Mouse (Mus musculus): Measurements from ENCODE around the gene Gstk1. TPM values are rescaled to one million over a fixed set of nuclear protein-coding genes. Genes with fewer than 3 reads are reported as not detected.
A peak's percentile ranks its signal among the peaks of the same experiment; 100 is the strongest.

Gstk1 gene
- 10 to 100 TPM; 45.4 to 57.2 TPM for total RNA-seq (2021)
- long read RNA-seq, experiment 1, transcript Gstk1-201 (8 exons, 930 nt), result major isoform, 22 of 24 reads
- long read RNA-seq, experiment 1, partial matches to known transcripts, result 0 of 24 reads
- long read RNA-seq, experiment 1, other reads (novel, unspliced or antisense), result 2 of 24 reads
- long read RNA-seq, experiment 2, transcript Gstk1-201 (8 exons, 930 nt), result major isoform, 26 of 27 reads
- long read RNA-seq, experiment 2, partial matches to known transcripts, result 1 of 27 reads
- long read RNA-seq, experiment 2, other reads (novel, unspliced or antisense), result 0 of 27 reads

DNA sequence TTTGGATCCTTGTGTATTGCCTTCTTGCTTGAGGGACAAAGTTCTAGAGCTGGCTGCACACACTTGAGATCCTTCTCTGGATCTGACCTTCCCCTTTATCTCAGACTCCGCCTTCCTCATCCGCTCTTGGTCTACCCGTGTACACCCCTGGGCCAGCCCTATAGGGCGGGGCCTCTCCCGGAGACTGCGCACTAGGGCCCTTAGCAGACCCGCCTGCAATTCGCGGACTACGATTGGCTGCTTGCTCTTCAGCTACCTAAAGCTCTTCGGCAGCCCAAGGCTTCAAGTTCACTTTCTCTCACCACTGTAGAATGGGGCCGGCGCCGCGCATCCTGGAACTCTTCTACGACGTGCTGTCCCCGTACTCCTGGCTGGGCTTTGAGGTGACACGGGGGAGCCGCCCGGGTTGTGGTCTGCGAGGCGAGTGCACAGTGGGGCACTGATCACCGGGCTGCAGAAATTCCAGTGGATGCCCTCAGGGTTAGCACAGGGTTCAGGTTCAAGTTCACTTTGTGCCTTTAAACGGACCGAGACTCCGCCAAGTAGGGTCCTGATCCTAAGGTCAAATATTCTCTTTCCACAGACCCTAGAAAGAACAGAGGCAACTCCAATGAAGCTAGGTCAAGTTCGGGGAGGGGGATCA, at the start of gene Gstk1:
Gstk1 (plus strand) TSS at position 225 of the 643 bp plus-strand sequence.
- peak; percentile 85 for DNase-seq (ENCODE audit: low spot score)

DNA sequence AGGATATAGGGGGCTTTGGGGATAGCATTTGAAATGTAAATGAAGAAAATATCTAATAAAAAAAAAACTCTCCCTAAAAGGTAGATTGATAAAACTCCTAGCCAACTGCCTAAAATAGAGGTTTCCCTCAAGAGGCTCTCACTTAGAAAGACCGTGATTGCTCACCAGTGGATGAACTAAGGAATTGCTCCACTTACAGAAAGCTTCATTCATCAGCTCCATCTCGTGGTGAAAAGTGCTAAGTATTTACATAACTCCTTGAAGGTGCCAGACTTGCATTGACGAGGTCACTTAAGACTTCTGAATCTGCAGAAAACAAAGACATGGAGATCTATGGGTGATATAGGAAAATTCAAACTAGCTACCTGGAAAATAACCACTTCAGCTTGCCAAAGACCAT, 48.0 kb upstream of the Gstk1 start:
- no peak for DNase-seq (ENCODE audit: low spot score)

DNA sequence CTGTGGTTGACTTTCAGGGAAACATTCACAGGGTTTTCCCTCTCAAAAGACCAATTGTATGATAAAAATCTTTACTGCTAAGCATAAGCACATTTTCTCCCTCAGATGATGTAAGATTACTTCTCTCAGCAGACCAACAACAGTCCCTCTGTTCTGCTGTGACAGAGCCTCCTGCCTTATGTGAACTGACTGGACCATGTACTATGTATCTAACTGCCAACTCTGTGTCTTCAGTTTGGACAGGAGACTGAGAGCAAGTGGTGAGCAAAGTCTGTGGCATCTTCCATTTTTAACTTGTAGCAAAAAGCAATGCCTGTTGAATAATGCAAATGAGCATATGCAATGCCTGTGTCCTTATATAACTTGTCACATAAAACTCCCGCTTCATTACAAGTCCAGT, 46.2 kb upstream of the Gstk1 start:
- no peak for DNase-seq (ENCODE audit: low spot score)

DNA sequence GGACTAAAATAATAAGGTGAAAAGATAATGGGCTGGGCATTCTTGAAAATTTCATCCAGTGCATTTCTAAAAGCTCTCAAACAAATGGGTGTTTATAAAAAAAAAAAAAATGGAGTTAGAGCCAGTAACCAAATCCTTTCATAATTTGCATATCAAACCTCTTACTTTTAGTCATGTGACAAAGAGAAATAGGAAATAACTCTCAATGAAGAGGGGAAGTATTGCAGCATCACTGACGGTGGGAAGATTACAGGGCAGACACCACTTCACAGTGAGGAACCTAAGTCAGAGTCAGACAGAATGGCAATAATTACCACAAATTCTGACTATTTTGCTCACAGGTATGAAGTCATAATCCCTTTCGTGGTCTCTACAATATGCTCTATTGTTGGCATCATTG, 30.7 kb upstream of the Gstk1 start, which contains the start of gene Tas2r144:
Tas2r144 (plus strand) TSS at position 301 of the 400 bp plus-strand sequence.
- DNase-seq (ENCODE audit: low spot score), result no peak

DNA sequence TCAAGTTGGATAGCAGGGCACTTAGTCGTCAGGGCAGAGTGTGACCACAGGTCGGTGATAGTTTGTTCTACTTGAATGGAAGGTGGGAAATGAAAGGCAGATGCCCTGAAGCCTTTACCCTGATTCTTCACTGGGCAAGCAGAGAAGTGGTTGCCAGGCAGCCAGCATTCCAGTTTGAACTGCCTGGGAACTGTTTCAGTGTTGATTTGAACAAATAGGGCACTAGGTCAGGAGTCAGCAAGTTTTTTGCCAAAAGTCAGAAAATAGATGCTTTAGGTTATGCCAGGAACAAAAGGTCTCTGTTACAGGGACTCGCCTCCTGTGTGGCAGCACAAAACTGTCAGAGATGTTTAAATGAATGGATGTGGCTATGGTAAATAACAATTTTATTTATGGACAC, 23.4 kb upstream of the Gstk1 start:
- no peak for DNase-seq (ENCODE audit: low spot score)

DNA sequence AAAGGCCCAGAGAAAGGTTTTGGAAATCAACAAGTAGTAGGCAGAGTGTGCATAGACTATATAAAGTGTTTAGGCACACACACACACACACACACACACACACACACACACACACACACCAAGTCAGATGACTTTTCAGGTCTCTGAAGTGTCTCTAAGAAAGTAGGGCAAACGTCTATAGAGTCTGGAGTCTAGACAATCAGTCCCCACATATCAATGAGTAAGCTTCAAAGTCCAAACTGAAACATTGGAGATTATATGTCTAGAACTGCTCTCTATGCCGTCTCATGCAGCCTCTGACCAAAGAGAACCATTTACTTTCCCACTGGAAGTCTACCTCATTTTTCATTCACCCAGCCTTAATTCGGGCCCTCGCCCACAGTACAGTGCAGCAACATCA, 20.7 kb upstream of the Gstk1 start:
- no peak for DNase-seq (ENCODE audit: low spot score)

DNA sequence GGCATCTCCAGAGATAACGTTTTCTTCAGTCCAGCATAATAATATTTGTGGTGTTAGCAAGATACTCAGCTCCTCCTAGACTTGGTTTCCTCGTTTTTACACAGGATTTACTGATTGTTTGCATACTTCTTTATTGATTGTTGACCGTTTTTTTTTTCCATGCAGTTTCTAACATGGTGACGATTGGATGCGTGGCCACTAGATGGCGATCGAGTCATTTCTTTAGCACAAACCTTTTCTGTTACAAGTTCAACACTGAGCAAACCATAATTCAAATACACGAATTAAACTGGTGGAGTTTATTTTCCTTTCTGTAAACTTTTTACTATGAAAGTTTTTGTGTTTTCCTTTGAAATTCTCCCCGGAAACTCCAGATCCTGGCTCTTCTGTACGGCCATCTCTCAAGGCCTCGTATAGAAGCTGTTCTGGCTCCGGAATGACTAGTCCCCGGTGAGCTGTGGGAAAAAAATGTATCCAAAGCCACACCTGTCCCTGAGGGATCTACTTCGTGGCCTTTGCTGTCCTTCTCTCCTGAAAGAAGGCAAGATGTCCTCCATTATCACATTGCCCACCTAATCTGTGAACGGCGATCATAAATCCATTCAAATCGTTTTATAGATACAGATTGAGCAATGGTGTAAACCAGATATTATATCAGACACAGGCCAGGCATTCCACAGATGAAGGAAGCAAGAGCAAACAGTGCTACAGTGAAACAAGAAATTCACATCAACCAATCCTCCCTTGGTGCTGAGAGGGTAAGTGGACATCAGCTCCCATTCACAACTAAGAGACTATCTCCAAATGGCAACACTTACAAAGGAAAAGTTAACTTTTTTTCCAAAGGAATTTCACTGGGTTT, 18.3 kb upstream of the Gstk1 start:
- DNase-seq (ENCODE audit: low spot score), result peak; percentile 63

DNA sequence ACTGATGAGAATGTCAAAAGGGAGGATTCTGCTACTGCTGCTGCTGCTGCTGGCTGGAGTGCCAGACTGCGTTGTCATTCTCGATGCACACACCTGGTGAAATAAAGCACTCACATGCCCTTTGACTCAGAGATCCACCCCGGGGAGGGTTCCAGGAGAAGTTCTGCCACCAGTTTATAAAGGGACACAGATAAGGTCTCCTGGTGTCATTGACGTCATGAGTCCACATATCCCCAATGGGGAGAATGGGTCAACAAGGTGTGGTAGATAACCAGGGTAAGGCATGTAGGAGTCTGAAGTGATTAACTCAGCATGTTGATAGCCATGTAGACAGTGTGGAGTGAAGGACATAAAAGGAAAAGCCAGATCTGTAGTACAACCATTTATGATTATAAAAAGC, 16.1 kb upstream of the Gstk1 start:
- DNase-seq (ENCODE audit: low spot score), result no peak

DNA sequence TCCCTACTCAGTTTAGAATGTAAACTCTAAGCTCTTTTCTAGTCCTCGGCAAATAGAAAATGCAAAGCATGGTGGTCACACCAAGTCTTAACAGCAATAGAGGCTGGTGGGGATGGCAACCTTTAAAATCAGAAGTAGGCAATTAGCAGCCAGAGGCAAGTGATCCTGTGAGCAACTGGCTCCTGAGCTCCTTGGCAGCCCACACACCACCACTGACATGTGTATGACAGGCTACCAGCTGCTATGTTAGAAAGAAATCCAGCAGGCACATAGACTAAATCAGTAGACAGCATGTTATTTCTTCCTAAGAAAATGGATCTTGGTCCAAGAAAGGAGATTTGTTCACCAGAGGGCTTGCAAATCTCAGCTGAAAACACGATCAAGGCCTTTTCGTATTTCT, 14.5 kb upstream of the Gstk1 start:
- no peak for DNase-seq (ENCODE audit: low spot score)

DNA sequence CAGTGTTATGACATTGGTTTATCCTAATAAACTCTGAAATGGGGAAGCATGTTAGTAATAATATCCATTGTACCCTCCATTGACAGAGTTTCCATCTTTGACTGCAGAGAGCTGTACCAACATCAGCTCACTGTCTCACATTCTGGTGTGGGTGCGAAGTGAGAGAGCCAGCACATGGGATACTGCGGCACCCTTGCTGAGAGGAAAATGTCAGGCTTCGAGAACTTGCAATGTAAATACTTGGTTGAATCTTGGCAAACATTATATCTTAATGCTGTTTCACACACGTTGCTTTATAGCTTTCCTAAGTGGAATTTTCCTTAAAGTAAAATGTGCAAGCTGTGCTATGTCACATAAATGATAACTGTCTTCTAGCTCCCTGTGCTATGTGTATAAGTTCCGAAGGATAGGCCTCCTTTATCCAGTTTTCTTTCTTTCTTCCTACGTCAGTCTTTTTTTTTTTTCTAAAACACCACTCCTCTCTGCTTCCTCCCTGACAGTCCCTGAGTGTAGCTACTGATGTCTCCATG, 8.4 kb upstream of the Gstk1 start:
- DNase-seq (ENCODE audit: low spot score), result no peak

DNA sequence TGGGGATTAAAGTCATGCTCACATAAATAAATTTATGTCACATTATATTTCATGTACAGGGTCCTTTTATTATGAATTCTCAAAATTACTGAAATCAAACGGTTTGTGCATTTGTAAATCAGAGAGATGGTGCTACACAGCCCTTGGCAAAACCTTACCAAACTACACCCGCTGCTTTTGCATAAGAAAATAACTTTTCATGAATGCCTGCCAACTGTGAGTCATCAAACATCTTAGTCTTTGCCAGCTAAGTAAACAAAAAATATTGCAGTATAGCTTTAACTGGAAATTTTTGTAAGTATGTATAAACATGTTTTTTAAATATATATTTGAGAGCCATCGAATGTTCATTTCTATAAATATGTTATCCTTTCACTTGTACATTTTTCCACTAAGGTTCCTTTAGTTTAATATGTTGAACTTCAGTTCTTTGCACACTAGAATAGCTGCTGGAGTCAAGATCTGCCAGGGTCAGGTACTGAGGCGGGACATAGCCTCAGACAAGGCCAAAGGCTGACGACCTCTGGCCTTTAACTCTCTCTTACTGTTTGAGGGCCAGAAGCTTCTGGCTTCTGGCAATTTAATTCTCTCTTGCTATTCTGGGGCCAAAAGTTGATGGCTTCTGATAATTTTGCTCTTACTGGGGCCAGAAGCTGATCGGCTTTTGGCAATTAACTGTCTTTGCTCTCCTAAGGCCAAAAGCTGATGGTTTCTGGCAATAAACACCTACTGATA, 4.3 kb upstream of the Gstk1 start:
- DNase-seq (ENCODE audit: low spot score), result peak; percentile 27

DNA sequence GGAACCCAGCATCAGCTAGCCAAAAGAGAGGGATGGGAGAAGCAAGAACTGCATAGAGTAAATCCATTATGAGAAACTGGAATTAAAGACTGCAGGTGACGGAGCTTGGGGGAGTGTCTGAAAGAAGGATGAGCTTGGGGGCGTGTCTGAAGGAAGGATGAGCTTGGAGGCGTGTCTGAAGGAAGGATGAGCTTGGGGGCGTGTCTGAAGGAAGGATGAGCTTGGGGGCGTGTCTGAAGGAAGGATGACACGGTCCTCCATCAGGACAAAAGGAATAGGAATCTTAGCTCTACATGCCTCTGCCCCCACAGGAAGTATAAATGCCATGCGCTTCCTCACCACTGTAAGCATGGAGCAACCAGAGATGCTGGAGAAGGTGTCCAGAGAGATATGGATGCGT, 1.4 kb downstream of the Gstk1 start:
- DNase-seq (ENCODE audit: low spot score), result peak; percentile 43

DNA sequence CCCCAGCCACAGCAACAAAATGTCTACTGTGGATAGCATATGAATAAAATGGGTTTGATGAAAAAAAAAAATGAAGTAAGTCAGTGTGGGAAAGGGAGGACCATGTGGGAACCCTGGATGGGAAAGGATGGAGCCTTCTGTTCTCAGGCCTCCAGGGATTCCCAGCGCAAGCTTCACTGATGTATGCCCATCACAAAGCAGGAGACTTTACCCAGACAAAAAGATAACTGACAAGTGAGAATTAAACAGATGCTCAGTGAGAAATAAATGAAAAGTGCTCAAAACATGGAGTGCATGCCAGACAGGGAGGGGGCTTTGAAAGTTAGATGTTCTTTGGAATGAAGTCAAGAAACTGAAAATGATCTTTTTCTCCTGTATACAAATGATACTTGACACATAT, 2.2 kb downstream of the Gstk1 start:
- no peak for DNase-seq (ENCODE audit: low spot score)

DNA sequence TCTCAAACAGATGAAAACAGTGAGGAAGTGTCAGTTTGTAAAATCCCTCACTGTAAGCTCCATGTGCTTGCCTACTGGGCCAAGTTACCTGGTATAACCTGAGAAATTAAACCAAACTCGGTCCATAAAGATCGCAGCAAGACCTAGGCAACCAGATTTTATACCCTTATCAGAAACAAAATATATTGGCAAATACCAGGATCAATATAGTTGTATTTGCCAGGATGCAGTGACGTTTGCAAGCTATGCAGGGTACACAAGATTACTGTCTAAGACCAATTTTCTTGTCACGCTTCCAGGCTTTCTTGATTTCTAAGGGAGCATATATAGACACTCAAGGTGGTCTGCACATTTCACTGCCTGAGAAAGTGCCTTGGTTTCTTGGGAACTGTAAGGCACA, 6.1 kb downstream of the Gstk1 start:
- no peak for DNase-seq (ENCODE audit: low spot score)

DNA sequence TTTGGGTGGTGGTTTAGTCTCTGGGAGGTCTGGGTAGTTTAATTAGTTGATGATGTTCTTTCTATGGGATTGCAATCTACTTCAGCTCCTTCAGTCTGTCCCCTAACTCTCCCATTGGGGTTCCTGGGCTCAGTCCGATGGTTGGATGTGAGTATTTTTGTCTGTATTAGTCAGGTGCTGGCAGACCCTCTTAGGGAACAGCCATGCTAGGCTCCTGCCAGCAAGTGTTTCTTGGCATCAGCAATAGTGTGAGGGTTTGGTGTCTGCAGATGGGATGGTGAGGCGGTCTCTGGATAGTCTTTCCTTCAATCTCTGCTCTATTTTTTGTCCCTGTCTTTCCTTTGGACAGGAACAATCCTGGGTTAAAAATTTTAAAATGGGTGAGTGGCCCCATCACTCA, 7.4 kb downstream of the Gstk1 start:
- peak; percentile 24 for DNase-seq (ENCODE audit: low spot score)

DNA sequence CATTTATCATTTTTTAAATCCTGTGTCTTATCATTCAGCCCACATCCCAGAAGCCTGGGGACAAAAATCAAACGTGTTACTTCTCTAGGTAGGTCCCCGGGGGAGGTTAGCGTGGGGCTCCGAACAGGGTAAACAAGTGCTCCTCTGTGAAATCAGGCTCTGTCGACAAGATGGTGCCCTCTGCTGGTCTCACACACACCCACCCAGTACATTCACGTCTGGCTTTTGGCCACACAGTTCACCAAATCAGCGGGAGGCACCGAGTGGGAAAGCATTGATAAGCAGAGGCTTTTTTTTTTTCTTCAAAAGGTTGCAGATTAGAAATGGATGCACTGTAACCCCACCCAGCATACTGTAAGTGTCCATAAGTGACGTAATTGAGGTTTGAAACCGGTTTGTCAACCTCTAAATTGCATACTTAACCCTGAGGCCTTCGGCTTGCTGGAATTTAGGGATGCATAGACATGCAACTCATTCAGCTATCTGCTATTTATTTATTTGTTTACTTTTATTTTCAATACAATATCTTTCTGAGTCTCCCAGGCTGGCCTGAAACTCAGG, 11.6 kb downstream of the Gstk1 start:
- peak; percentile 67 for DNase-seq (ENCODE audit: low spot score)

DNA sequence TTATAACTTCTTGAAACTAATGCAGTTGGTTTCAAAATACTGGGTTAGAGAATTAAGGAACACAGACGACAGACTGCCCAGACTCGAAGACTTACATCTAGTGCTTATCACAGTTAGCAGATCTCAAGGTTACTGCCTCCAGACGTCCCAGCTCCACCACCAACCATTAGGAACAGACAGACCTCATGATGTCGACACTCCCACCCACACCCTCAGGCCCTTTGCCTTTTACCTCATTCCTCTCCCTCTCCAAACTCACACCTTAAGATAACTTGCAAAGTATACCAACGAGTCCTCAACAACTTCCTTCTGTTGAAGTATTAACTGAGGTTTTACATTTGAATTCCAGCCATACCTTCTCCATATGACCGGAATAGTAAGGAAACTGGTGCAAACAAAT, 14.7 kb downstream of the Gstk1 start:
- no peak for DNase-seq (ENCODE audit: low spot score)

DNA sequence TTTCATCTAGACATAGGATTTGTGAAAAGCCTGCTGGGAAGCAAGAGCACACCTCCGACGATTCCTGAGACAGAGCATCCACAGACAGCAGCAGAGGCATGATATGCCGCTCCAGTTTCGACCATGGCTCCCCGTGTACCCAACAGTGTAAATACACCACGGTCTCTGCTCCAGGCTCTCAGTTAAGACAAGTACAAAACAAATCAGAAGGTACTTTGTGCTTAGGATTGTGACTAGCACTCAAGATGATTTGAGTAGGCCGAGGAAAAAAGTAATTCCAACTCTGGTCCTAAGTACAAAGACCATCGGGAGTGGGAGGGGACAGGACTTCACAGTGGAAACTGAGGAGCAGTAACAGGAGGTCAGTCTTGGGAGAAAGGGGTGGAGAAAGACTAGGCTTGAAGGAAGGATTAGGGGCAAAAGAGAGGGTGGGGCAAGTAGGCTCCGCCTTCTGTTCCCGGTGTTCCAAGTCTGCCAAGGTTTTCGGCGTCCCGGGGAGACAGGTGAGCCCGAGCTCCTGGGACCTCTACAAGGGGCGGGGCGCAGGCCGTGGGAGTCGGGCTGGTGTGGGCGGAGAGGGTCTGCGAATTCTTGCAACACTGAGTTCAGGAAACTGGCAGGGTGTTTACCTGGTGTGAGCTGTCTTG, 15.9 kb downstream of the Gstk1 start, which contains the start of gene Tmem139:
Tmem139 (plus strand) TSS at position 447 of the 647 bp plus-strand sequence.
- no peak for DNase-seq (ENCODE audit: low spot score)

DNA sequence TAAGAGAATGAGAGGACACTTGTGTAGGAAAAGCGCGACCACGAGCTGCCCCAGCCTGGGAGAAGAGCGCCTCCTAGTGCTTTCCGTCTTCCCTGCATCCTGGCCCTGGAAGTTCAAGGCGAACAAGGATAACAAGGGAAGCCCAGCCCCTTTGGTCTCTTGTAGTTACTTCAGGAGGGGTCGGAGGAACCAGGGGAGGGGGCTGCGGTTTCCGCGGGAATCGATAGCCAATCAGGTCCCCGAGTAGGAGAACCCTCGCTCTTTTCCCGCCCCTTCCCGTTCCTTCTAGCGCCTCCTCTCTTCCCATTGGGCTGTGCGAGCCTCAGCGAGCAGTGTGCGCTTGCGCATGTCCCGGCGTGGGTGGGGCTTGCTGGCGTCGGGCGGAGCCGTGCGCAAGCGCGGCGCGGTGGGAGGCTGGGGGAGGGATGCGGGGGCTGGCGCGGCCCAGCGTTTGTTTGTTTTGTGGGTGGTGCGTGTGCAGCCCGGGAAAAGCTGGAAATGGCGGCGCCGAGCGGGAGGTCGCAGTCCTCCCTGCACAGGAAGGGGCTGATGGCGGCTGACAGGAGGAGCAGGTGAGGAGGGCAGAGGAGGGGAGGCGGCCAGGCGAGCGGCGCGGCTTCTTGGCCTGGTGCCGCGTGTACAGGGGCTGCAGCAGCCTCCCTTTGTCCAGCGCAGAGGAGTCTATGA, 19.0 kb downstream of the Gstk1 start, which contains the start of gene Casp2:
Casp2 (plus strand) TSS at position 360 of the 687 bp plus-strand sequence.
- DNase-seq (ENCODE audit: low spot score), result peak; percentile 98

Measured in gastrocnemius, adult 18-20 months (tissue).